Mouse (Mus musculus): ENCODE results near the gene Ddx52.

DNA sequence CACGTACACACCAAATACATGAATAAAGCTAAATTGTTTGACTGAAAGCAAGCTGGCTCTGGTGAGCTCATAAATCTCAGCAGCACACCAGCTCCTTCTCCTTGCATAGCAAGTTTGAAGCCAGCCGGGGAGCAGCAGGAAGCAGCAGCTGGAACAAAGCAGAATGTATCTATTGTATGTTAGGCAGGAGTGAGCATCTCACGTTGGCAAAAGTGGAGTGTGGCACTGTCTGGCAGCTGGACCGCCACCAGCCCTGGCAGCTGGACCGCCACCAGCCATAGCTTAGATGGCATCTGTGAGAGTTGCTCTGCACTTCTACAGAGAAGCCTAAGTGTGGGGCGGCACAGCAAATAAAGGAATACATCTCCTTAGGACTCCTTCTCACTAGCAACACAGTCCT, 62.1 kb downstream of the Ddx52 start:
- TF ChIP-seq CTCF (IDR thresholded peaks at IDR 0.05; ENCODE audit: control insufficient read depth, insufficient read depth, insufficient replicate concordance, low read depth, low read length) (no peak), POLR2A (IDR thresholded peaks at IDR 0.05; ENCODE audit: control insufficient read depth, low read depth, low read length) (no peak)
